Mouse (Mus musculus): ENCODE data around the gene Ctsl.

DNA sequence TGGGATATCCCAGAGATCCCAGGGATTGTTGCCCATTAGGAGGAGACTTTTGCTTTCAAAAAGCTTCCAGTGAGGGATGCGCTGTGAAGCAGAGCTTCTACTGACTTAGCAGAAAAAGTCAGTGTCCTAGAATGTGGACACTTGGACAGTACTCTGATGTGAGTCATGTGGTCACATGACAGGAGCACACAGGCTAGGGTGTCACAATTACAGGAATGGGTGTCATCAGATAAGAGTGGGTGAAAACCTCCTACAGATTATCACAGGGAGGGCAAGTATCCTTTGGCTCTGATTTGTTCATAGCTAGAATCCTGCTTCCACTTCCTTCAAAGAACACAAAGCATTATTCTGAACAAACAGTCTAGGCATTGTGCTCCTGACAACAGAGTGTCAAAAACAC is 27.4 kb upstream of the Ctsl start:
- TF ChIP-seq CTCF (IDR thresholded peaks at IDR 0.05; ENCODE audit: extremely low read depth, insufficient read length, insufficient replicate concordance, low read depth, low read length), result no peak
- TF ChIP-seq POLR2A (IDR thresholded peaks at IDR 0.05; ENCODE audit: low read depth, low read length), result no peak
